Mouse (Mus musculus): Measurements from ENCODE around the gene Nptxr.

- TF ChIP-seq POLR2A (IDR thresholded peaks at IDR 0.05; ENCODE audit: borderline replicate concordance, control insufficient read depth, low read depth, low read length) (no peak), CTCF (IDR thresholded peaks at IDR 0.05; ENCODE audit: control insufficient read depth, insufficient read depth, low read length) (no peak)
Observed at GRCm38 (mm10) chr15:79787815-79788214, 16.8 kb downstream of the Nptxr start.

All from bone marrow, adult 2 months (tissue).